Mouse (Mus musculus) cerebellum, postnatal 4 days (tissue): ENCODE measurements around the gene Zfp938.

Source experiments
- DNase-seq, 2 experiments: peaks; one replicate each; pipeline ENCODE4 v3.0.0; 2022; ENCODE audit warnings: low spot score in 2 of 2, mixed read lengths in 1 of 2

The Zfp938 gene

GRCm38 (mm10) chr10:82240742-82241400 is at the start of gene Zfp938:
Gene Zfp938, minus strand, starts transcription at chr10:82241280.
- peak in 1 of 2 experiments; percentile 72 for DNase-seq

GRCm38 (mm10) chr10:82257331-82257730 is 16.3 kb upstream of the Zfp938 start:
- no peak for DNase-seq

GRCm38 (mm10) chr10:82245021-82245420 is 3.9 kb upstream of the Zfp938 start:
- DNase-seq = no peak

- no peak for DNase-seq
Measured at GRCm38 (mm10) chr10:82241401-82241788, 315 bp upstream of the Zfp938 start.

GRCm38 (mm10) chr10:82178257-82179064 is 62.6 kb downstream of the Zfp938 start:
- peak; percentile 51 to 76 for DNase-seq
